Mouse (Mus musculus): ENCODE results near the gene Gsap.
"Not testable (repeated sequence)": the region's sequence is repeated elsewhere in the genome, so short reads cannot be mapped to it uniquely, and the experiment has no call there.

Gsap gene

DNA sequence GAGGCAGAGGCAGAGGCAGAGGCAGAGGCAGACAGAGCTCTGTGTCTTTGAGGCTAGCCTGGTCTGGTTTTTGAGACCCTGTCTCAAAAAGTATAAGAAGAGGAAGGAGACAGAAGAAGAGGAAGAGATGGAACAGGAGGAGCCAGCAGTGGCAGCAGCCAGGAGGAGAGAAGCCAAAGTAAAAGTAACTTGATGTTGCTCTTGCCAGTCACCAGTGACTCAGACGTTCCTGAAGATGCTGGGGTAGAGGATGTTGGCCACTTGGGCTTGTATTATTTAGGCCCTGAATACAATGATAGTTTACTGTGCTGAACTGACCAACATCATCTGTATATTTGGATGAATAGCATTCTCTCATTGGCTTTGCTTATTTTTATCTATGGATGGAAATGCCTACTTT is 142.5 kb downstream of the Gsap start:
- DNase-seq = no peak

DNA sequence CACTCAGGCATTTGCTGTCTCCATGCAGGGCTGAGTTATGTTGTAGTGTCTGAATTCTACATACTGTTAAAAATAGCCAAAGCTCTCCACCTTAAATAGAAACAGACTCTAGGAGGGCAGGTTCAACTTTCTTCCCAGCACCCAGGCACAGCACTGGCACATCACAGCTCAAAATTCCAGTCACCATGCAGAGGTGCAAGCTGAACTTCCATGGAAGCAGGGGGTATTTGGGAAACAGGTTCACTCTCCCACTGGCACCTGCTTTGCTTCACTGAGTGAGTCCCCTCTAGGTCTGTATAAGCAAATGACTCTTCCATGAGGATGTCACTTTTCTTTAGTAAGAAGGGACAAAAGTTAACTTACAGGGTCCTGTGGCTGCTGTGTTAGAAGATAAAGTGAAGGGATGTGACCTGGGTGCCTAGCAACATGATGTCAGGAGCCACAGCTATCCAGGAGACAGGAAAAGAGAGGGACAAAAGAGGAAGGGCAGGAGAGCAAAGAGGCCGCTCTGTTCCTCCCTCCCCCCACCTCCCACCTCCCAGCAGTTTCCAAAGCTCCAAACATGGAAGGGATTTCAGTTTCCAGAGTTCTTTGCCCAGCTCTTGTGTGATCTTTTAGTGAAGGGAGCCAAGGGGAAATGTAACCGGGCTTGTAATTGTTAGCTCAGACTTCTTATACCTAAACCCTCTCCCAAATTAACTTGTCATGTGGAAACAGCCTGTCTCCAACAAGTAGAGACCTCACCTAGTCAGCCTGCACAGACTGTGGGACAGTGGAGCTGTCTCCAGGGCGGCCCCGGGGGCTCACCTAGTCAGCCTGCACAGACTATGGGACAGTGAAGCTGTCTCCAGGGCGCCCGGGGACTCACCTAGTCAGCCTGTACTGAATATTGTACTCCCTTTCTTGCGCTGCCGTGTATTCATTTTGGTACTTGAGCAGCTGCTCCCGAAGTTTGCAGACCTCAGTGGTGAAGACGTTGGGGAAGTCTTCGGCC is 143.9 kb downstream of the Gsap start:
- DNase-seq = no peak

DNA sequence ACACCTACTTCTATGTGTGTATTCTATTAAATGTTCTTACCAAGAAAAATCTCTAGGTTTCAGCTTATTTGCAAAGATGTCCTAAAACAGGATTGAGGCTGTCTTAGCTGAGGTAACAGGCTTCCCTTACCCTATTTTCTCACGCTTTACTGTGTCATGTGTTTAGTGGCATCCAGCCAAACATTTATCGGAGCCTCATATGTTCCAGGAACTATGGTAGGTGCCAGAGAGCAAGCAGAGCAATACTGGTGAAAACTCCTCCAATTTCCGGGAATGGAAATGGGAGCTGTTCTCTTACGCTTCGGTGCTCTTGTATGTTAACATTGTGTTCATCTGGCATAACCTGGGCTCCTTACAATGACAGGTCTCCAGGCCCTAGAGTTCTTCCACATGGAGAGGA is 145.6 kb downstream of the Gsap start:
- DNase-seq = no peak

DNA sequence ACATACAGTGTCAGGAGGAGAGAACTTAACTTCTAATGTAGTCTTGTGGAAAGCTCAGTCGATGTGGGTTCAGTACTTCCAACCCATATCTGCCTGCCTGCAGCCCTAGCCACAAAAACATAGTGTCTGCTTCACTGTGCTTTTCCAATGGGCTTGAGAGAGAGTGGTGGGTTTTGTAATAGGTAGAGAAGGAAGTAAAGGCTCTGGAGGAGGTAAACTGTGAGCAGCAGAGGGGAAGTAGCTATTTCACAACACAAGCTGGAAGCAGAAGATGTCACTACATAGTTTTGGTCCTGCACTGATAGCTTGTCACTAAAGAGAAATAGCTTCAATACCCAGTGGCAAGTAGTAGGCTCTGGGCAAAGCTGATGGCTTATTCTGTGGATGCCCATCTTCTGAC is 146.1 kb downstream of the Gsap start:
- DNase-seq = no peak

DNA sequence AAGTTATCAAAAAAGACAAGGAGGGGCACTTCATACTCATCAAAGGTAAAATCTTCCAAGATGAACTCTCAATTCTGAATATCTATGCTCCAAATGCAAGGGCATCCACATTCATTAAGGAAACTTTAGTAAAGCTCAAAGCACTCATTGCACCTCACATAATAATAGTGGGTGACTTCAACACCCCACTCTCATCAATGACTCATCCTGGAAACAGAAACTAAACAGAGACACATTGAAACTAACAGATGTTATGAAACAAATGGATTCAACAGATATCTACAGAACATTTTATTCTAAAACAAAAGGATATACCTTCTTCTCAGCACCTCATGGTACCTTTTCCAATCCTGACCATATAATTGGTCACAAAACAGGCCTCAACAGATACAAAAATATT is 156.2 kb downstream of the Gsap start:
- not testable (repeated sequence) for DNase-seq

DNA sequence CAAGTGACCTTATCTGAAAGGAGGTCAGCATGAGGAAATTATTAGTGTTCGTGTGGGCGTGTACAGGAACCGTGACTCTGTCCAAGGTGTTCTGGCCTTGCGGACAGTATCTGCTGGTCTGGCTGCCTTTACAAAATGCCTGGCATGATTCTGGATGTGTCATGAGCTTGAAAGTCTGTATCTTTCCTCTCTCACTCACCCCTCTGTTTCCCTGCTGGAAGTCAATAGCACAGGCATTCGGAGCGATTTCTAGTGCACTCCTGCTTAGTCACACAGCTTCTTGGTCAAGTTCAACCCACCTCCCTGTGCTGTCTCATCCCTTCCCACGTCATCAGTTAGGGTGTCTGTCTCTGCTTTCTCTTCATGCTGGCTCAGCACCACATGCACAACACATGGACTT is 162.3 kb downstream of the Gsap start:
- DNase-seq = no peak

DNA sequence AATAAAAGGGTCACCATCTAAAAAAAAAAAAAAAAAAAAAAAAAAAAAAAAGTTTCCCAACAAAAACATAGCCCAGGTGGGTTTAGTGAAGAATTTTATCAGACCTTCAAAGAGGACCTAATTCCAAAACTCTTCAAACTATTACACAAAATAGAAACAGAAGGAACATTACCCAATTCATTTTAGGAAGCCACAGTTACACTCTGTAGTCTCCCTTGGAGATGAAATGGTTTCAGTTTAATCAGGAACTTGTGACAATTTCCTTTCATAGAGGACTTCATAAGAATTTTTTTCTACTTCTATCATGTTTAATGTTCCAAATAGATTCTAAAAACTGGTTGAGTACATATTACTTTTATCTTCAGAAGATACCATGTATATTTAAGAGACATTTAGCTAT is 165.6 kb downstream of the Gsap start:
- DNase-seq = no peak

DNA sequence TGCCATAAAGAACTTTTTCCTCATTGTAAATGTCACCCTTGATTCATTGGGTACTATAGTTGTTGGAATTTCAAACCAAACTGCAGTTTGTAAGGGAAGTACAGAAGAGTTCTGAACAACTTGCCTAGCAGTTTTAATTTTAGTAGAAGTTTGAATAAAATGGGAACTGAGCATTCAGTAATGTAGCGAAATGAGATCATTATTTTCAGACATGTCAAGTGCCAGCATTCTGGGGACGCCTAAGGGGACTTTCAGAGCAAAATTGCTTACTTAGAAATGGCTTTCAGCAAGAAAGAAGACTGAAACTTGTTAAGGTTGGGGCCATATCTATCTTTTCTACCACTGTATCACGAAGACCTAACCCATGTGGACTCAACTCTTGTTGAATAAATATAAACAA is 172.6 kb downstream of the Gsap start:
- no peak for DNase-seq

DNA sequence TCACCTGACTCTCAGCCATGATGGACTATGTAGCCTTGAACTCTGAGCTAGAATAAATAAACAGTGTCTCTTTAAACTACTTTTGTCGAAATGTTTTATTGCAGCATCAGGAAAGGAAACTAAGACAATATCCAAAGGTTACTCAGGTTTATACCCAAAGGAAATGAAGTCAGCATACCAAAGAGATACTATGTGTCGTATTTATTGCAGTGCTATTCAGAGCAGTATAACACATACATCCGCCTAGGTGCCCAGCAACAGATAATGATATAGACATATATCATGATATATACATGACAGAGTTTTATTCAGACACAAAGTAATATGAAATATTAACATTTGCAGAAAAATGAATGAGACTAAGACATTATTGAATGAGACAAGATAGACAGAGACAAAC is 177.3 kb downstream of the Gsap start:
- DNase-seq = no peak

All from spleen, adult 18-20 months (tissue).